ENCODE assay signal across 9 mouse cellular contexts in the genomic region with DNA sequence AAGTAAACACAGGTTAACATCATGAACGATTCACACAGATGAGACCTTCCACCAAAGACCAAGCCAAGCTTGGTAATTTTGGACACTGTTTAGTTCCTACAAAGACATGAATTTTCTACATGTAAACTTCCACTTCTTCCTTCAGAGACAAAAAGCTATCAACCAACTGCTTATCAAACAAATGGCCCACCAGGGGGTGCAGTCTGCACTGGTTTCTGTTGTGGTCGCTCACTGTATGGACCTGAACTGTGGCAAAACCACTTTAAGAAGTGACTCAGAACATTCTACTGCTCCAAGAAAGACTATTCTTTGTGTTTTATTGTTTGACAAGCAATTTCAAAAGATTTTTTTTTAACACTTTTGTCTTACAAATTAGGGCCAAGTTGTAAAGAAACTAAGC.
DNase-seq lines count a peak whose midpoint lies in the region; ATAC-seq lines count a peak whose summit lies in the region.
"Had no signal": no experiment of that assay in that cellular context is flagged by ENCODE, and none has a peak within 500 bp of the region (broad histone marks: within the 10 kb centered on the region; RNA-seq: fewer than 3 reads in every experiment).

No protein-coding gene starts in this region.

- no peak overlapping the region for H3K4me3 ChIP-seq in hindbrain, embryonic 10.5 days
- no peak overlapping the region for H3K4me3 ChIP-seq in hindbrain, embryonic 12.5 days
- no peak overlapping the region for H3K4me3 ChIP-seq in midbrain, embryonic 14.5 days (replicated peaks; ENCODE audit: low read depth, low read length)
- H3K4me3 ChIP-seq: lung, embryonic 15.5 days had no signal

- H3K9me3 ChIP-seq in hindbrain, embryonic 10.5 days = no peaks in the 10 kb centered on the region
- no peaks in the 10 kb centered on the region for H3K9me3 ChIP-seq in hindbrain, embryonic 12.5 days (replicated peaks)
- H3K9me3 ChIP-seq in midbrain, embryonic 14.5 days (ENCODE audit: control insufficient read depth, low read length) = no peaks in the 10 kb centered on the region
- H3K9me3 ChIP-seq: lung, embryonic 15.5 days had no signal

- peaks cover 79% of the 10 kb centered on the region for H3K4me1 ChIP-seq in hindbrain, embryonic 10.5 days (replicated peaks)
- H3K4me1 ChIP-seq in hindbrain, embryonic 12.5 days = peaks cover 64% of the 10 kb centered on the region
- peaks cover 27% of the 10 kb centered on the region for H3K4me1 ChIP-seq in midbrain, embryonic 14.5 days (ENCODE audit: control insufficient read depth, insufficient read depth, low read length)

- H3K27ac ChIP-seq in hindbrain, embryonic 10.5 days = no peak overlapping the region
- no peak overlapping the region for H3K27ac ChIP-seq in hindbrain, embryonic 12.5 days
- H3K27ac ChIP-seq in midbrain, embryonic 14.5 days (replicated peaks; ENCODE audit: low read depth, low read length) = no peak overlapping the region
- H3K27ac ChIP-seq: lung, embryonic 15.5 days had no signal

- ATAC-seq in hindbrain, embryonic 12.5 days (ENCODE audit: low FRiP score) = no peak
- peak; percentile 58; the same call in 1 of the 2 replicates for ATAC-seq in granulocyte monocyte progenitor cell, adult 5-6 weeks (replicated peaks; ENCODE audit: poor library complexity, severe bottlenecking)
- ATAC-seq in midbrain, embryonic 14.5 days (ENCODE audit: low FRiP score, low TSS enrichment) = no peak

- no peak overlapping the region for H3K9ac ChIP-seq in hindbrain, embryonic 12.5 days
- no peak overlapping the region for H3K9ac ChIP-seq in midbrain, embryonic 14.5 days (replicated peaks; ENCODE audit: low read length)
- H3K9ac ChIP-seq: lung, embryonic 15.5 days had no signal

- no peak overlapping the region for H3K4me2 ChIP-seq in hindbrain, embryonic 12.5 days (replicated peaks)
- H3K4me2 ChIP-seq in midbrain, embryonic 14.5 days (ENCODE audit: low read length) = no peak overlapping the region
- H3K4me2 ChIP-seq: lung, embryonic 15.5 days had no signal

- DNase-seq in hindbrain, embryonic 10.5 days (ENCODE audit: low spot score) = peak; percentile 68
- DNase-seq in NIH3T3 (ENCODE audit: low read depth) = peak; percentile 92
- peak; percentile 40 to 81 for DNase-seq in cerebellum, postnatal 4 days (ENCODE audit: low spot score in 2 of 2)
- peak; percentile 51 to 75 for DNase-seq in layer of hippocampus, postnatal 25 days (ENCODE audit: extremely low spot score in 1 of 2, low spot score in 1 of 2)
- DNase-seq in midbrain, embryonic 14.5 days = peak; percentile 90
- DNase-seq in thymus, postnatal 10 days (ENCODE audit: low spot score in 2 of 2) = peak; percentile 45 to 79

- no peaks in the 10 kb centered on the region for H3K36me3 ChIP-seq in hindbrain, embryonic 10.5 days
- H3K36me3 ChIP-seq in hindbrain, embryonic 12.5 days = no peaks in the 10 kb centered on the region
- no peaks in the 10 kb centered on the region for H3K36me3 ChIP-seq in midbrain, embryonic 14.5 days (ENCODE audit: control insufficient read depth, insufficient read depth, low read length)
- H3K36me3 ChIP-seq: lung, embryonic 15.5 days had no signal

- 51% methylated on average over 2 of the region's 2 CpGs for WGBS in hindbrain, embryonic 10.5 days
- 47% methylated on average over 2 of the region's 2 CpGs for WGBS in hindbrain, embryonic 12.5 days
- WGBS in midbrain, embryonic 14.5 days = 56% methylated on average over 2 of the region's 2 CpGs

- H3K27me3 ChIP-seq in hindbrain, embryonic 10.5 days (ENCODE audit: insufficient read depth, poor library complexity, severe bottlenecking) = no peaks in the 10 kb centered on the region
- H3K27me3 ChIP-seq in hindbrain, embryonic 12.5 days = no peaks in the 10 kb centered on the region
- no peaks in the 10 kb centered on the region for H3K27me3 ChIP-seq in midbrain, embryonic 14.5 days (ENCODE audit: control insufficient read depth, insufficient read depth, low read length)
- H3K27me3 ChIP-seq: lung, embryonic 15.5 days had no signal
